Mouse (Mus musculus) Muller cell, postnatal 12 days (primary cell): ENCODE results near the gene Larp1.
"Not testable (repeated sequence)": the region's sequence is repeated elsewhere in the genome, so short reads cannot be mapped to it uniquely, and the experiment has no call there.

ENCODE experiments used
- DNase-seq: peaks from one replicate; pipeline ENCODE4 v3.0.0-alpha.2; 2015; ENCODE audit errors: inconsistent ontology term

Gene Larp1

GRCm38 (mm10) chr11:58028981-58029380, 20.1 kb downstream of the Larp1 start:
- no peak for DNase-seq

- DNase-seq: no peak
These were observed 21.0 kb downstream of the Larp1 start for GRCm38 (mm10) chr11:58029869-58030268.

GRCm38 (mm10) chr11:58031176-58031575, 22.3 kb downstream of the Larp1 start:
- DNase-seq: no peak

GRCm38 (mm10) chr11:58033635-58034034, 24.8 kb downstream of the Larp1 start:
- DNase-seq: no peak

- DNase-seq: peak; percentile 44
These were observed 30.2 kb downstream of the Larp1 start for GRCm38 (mm10) chr11:58039027-58039426.

GRCm38 (mm10) chr11:58042861-58043431, 34.1 kb downstream of the Larp1 start:
- DNase-seq: no peak

GRCm38 (mm10) chr11:58046438-58046837, 37.6 kb downstream of the Larp1 start:
- no peak for DNase-seq

GRCm38 (mm10) chr11:58057455-58057854, 48.6 kb downstream of the Larp1 start:
- peak; percentile 30 for DNase-seq

- not testable (repeated sequence) for DNase-seq
These were observed 50.9 kb downstream of the Larp1 start for GRCm38 (mm10) chr11:58059752-58060151.

GRCm38 (mm10) chr11:58061218-58061617, 52.4 kb downstream of the Larp1 start:
- not testable (repeated sequence) for DNase-seq

- no peak for DNase-seq
These were observed 53.7 kb downstream of the Larp1 start for GRCm38 (mm10) chr11:58062586-58062985.

- DNase-seq: no peak
These were observed 56.2 kb downstream of the Larp1 start for GRCm38 (mm10) chr11:58065025-58065424.

GRCm38 (mm10) chr11:58072978-58073377, 64.1 kb downstream of the Larp1 start:
- DNase-seq: no peak

- DNase-seq: no peak
These were observed 68.4 kb downstream of the Larp1 start for GRCm38 (mm10) chr11:58077270-58077669.

- no peak for DNase-seq
These were observed 72.9 kb downstream of the Larp1 start for GRCm38 (mm10) chr11:58081716-58082115.

GRCm38 (mm10) chr11:58092541-58092940, 83.7 kb downstream of the Larp1 start:
- no peak for DNase-seq

GRCm38 (mm10) chr11:58093021-58093528, 84.2 kb downstream of the Larp1 start, which contains the start of gene Gm12248:
TSS of gene Gm12248 (minus strand) at chr11:58093134.
- peak; percentile 70 for DNase-seq

- no peak for DNase-seq
These were observed 85.9 kb downstream of the Larp1 start for GRCm38 (mm10) chr11:58094766-58095165.

- DNase-seq: no peak
These were observed 86.7 kb downstream of the Larp1 start for GRCm38 (mm10) chr11:58095561-58095960.

GRCm38 (mm10) chr11:58096160-58096559, 87.3 kb downstream of the Larp1 start:
- no peak for DNase-seq

- peak; percentile 34 for DNase-seq
These were observed 88.2 kb downstream of the Larp1 start for GRCm38 (mm10) chr11:58096821-58097620.

GRCm38 (mm10) chr11:58097621-58098365, 88.9 kb downstream of the Larp1 start:
- DNase-seq: no peak
